Mouse (Mus musculus) WW6 (cell line): Measurements from ENCODE around the gene Cd70.

Experiments
- DNase-seq: peaks from one replicate; pipeline ENCODE4 v3.0.0-alpha.2; 2013; ENCODE audit warnings: low read depth, low spot score

Gene Cd70

GRCm38 (mm10) chr17:57148994-57149803 is at the start of gene Cd70:
Gene Cd70, minus strand, starts transcription at chr17:57149777.
- no peak for DNase-seq

- no peak for DNase-seq
Observed at GRCm38 (mm10) chr17:57198252-57198651, 48.7 kb upstream of the Cd70 start.

GRCm38 (mm10) chr17:57195326-57196010 is 45.9 kb upstream of the Cd70 start:
- DNase-seq = no peak

- DNase-seq = no peak
Observed at GRCm38 (mm10) chr17:57194771-57195170, 45.2 kb upstream of the Cd70 start.

- DNase-seq = no peak
Observed at GRCm38 (mm10) chr17:57194041-57194507, 44.5 kb upstream of the Cd70 start, which contains the start of gene Tnfsf14. Gene Tnfsf14, minus strand, starts transcription at chr17:57194177.

GRCm38 (mm10) chr17:57188510-57189192 is 39.1 kb upstream of the Cd70 start:
- DNase-seq = no peak

- no peak for DNase-seq
Observed at GRCm38 (mm10) chr17:57185641-57186040, 36.1 kb upstream of the Cd70 start.

GRCm38 (mm10) chr17:57182871-57183270 is 33.3 kb upstream of the Cd70 start:
- no peak for DNase-seq

- DNase-seq = peak; percentile 42
Observed at GRCm38 (mm10) chr17:57180363-57180762, 30.8 kb upstream of the Cd70 start.

- DNase-seq = no peak
Observed at GRCm38 (mm10) chr17:57173351-57173750, 23.8 kb upstream of the Cd70 start.

GRCm38 (mm10) chr17:57172378-57172777 is 22.8 kb upstream of the Cd70 start:
- DNase-seq = no peak

- no peak for DNase-seq
Observed at GRCm38 (mm10) chr17:57170616-57171260, 21.2 kb upstream of the Cd70 start.

GRCm38 (mm10) chr17:57166800-57167791 is 17.5 kb upstream of the Cd70 start:
- DNase-seq = peak; percentile 52

GRCm38 (mm10) chr17:57153787-57154186 is 4.2 kb upstream of the Cd70 start:
- DNase-seq = no peak

- DNase-seq = no peak
Observed at GRCm38 (mm10) chr17:57153006-57153405, 3.4 kb upstream of the Cd70 start.

GRCm38 (mm10) chr17:57148343-57148742 is 1.2 kb downstream of the Cd70 start:
- DNase-seq = no peak

GRCm38 (mm10) chr17:57145115-57145514 is 4.5 kb downstream of the Cd70 start:
- DNase-seq = no peak

- DNase-seq = no peak
Observed at GRCm38 (mm10) chr17:57143704-57144103, 5.9 kb downstream of the Cd70 start.

GRCm38 (mm10) chr17:57139708-57140107 is 9.9 kb downstream of the Cd70 start:
- DNase-seq = no peak

- no peak for DNase-seq
Observed at GRCm38 (mm10) chr17:57138676-57139075, 10.9 kb downstream of the Cd70 start.
